Mouse (Mus musculus) mouse trophoblast stem cell (cell line): ENCODE data around the gene Dclk1.

Source experiments
- in situ Hi-C, 2 experiments: fragments of 300-500 bp; cut with MseI, MboI; formaldehyde crosslinking; loops; 2 replicates in 1 of 2; 3 replicates in 1 of 2; pipeline ENCODE4 v1.15.1; 2025

Dclk1 gene

DNA sequence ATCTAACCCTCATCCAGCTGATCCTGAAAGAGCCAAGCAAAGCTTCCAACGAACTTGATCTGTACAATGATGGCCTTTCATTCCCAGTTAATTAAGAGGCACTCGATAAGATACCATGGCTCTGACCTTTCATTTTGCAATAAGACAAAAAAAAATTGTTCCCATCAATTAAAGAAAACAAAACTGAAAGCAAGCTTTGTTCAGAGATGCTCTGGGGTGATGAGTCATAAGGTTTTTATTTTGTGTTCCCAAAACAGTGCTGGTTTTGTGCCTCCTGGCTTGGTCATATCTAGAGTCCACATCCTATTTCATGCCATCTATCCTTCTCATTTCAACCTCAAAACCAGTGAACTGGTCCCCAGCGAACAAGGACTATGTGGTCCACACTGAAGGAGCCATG, 91.3 kb downstream of the Dclk1 start:
- in situ Hi-C loops: no loop called here

DNA sequence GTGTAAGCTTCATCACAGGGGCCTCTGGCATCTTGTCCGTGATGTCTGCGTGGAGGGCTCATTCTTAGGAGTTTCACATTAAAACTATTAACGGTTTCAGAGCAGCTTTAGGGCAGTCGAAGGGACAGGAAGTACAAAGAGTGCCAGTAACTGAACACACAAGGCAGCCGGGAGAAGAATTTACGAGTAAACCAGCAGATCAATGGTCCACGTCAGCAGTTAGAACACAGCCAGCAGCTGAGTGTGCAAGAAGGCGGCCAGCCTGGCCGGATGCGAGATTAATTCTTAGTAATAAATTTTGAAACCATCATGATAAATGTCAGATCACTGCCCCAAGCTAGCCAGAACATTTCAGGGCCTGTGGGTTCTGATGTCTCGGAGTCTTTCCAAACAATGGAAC, 94.7 kb downstream of the Dclk1 start:
- in situ Hi-C loops: no loop called here

DNA sequence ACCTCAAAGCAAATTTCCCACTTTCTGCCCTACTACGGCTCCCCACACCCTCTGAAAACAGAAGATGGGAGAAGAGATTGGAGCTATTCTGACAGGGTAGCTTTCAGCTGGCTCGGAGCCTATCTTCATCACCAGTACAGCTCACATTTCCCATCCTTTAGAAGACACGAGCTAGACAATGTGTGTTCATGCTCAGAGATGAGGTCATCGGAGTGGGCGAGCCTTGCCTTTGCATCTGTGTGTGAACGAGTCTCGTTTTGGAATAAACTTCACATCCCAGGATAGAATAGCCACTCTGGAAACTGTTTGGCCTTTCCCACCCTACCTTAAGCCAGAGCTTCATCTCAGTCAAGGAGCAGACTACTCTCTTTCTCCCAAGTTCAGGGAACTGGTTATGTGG, 95.5 kb downstream of the Dclk1 start:
- in situ Hi-C loops: no loop called here

DNA sequence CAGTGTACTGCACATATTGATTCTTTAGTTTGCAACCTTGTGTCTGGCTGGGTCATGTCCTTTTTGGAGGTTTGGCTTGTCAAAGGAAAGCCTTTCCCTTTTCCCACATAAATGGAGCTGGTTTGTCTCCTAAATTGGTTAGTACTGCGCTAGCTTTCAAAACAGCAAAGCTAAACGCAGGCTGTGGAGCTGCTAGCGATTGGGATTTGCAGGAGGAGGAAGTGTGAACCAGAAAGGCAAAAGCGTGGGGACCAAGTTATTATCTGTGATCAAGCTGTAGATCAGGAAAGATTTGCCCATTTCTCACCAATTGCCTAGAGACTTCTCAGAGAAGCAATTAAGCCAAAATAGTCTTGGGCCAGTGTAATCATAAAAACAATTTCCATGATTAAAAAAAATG, 100.3 kb downstream of the Dclk1 start:
- in situ Hi-C loops: no loop called here

DNA sequence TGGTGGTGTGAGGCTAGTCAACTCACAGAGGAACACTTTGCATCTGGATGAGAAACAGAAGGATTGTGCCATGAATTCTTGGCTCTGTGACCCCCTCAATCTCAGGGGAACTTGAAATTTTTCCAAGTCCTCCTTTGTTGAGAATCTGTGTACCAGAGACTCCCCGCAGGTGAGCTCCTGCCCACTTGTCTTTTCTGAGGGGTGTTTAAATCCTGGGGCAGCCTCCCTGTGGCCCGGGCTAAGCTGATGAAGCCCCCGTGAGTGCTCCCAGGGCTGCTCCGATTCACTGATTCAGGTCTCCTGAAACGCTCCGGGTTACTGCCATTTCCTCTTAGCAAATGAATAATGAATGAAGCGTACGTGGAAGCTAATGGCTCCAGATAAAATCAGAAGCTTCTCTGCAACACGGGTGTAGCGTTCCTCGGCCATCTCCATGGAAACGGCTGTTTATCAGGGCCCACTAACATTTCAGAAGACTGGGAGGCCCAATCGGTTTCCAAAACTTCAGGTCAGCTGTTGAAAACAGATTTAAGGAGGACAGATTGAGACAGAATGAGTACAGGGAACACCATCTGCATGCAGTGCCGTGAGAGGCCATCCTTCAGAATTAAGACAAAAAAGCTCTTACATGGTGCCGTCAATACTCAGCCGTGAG, 105.3 kb downstream of the Dclk1 start:
- in situ Hi-C loops: no loop called here

DNA sequence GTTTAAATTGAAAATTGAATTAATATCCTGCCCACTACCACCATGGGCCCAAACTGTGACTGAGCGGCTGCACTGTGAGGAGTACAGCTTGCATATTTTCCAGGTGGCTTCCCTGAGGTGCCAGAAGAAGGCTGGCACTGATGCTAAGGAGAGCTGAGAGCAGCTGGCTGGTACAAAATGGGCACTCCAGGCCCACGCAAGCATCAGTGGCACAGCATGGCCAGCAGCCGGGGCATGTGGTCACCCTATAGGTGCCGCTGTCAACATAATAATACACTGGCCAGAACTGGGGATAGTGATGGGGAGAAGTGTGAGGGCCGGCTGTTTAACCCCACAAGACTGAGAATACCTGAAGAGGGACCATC, 105.8 kb downstream of the Dclk1 start:
- in situ Hi-C loops: no loop called here

DNA sequence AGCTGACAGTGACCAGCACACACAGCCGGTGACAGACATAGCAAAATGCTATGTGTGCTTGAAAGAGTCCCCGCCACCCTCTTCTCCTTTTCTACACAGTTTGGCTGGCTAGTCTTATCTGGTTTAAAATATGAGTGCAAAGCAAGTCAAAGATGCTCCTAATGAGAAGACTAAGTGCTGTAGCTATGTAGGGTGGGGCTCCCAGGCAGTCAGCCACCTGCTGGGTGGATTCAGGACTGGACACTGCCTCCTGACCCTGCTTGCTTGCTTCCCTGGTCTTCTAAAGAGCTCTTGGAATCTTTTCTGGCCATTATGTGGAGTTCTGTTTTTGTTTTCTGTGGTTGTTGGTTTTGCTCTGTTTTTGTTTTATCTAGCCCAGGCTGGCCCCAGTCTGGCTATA, 108.0 kb downstream of the Dclk1 start:
- in situ Hi-C loops: loop anchor here (10.0 kb wide), 2 partner anchors 125 to 195 kb away; no protein-coding TSS in a partner anchor

DNA sequence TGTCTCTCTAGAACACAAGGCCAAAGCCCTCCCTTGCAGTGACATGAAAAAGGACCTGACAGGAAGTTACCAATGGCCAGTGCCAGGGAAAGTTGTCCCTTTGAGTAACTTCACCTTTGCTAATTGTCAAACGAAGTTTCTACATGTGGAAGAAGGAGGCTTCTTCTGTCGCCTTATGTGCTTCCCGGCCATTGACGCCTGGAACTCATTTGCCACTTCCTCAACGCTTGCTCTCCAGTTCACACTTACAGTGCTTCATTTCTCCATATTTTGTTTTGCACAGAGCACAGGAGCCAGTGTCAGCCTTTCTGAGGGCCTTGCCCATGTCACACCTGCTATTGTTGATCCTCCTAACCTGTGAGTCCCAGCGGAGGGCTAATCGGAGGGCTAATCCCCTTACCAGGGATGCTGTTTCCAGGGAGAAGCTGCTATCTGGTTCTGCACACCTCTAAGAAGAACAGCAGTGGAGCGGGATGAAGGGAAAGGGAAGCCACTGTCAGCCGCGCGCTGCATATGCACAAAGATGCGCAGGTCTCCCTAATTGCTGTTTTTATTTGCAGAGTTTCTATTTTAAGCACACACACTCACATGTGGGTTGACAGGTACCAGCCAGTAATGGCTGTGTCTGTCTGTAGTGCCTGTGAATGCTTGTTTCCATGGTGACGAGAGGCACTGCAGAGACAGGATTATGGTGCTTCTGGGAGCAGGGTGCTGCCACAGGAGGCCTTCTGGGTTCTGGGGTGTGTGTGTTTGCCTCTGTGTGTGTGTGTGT, 109.3 kb downstream of the Dclk1 start:
- in situ Hi-C loops: loop anchor here (10.0 kb wide), 2 partner anchors 127 to 197 kb away; no protein-coding TSS in a partner anchor

DNA sequence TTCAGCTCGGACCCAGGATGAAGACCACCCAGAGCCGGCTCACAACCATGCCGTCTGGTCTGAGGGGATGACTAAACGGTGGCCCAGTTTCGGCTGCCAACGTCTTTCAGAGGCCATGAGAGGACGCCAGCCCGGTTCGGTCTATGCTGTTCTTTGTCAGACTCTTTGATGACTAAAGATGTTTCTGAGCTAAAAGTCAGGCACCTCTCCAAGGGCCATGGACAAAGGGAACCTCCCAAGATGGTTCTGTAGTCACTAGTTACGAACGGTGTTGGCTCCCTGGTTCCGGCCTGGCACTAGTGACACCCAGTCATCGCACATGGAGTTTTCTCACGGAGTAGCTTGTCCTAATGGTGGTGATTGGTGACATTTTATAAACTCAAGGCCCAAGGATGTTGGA, 110.4 kb downstream of the Dclk1 start:
- in situ Hi-C loops: loop anchor here (10.0 kb wide), 2 partner anchors 128 to 198 kb away; no protein-coding TSS in a partner anchor

DNA sequence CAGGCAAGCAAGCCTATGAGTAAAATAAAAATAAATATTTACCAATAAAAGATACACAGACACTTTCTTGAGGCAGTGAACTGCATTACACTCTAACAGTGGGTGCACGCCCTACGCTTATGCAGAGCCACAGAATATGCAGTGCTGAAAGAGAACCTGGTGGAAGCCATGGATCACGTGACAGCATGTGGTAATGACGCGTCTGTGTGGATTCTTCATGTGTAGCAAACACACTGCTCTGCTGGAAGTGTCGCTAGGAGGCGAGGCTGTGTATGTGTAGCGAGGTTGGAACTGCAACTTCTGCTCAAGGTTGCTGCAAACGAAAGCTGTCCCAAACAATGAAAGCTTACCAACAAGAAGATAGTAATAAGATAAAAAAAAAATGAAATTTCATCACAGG, 111.0 kb downstream of the Dclk1 start:
- in situ Hi-C loops: loop anchor here (10.0 kb wide), 2 partner anchors 128 to 198 kb away; no protein-coding TSS in a partner anchor

DNA sequence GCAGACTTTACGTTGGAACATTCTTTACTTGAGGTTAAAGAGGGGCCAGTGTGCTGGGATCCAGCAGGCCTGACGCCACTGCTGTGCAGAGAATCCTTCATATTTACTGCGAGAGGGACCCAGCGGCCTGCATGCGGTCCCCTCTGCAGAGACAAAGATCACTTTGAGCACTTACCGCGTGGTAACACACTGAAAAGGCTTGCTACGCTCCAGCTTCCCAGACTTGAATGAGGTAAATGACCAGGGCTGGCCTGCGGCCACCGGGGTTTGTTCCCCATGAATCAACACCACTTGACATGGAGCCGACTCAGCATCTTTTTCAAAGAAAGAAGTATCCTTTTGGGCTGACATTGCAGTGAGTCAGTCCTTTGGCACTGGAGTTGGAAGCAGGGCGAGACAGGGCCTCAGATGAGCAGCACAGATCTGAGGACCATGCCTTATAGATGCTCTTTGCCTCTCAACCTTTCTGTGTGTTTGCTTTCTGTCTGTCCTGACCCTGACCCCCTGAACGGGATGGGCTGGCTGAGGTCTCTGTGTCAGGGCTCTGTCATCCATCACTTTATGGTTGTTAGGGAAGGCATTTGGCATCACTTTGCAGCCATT, 111.8 kb downstream of the Dclk1 start:
- in situ Hi-C loops: loop anchor here (10.0 kb wide), 2 partner anchors 129 to 199 kb away; no protein-coding TSS in a partner anchor

DNA sequence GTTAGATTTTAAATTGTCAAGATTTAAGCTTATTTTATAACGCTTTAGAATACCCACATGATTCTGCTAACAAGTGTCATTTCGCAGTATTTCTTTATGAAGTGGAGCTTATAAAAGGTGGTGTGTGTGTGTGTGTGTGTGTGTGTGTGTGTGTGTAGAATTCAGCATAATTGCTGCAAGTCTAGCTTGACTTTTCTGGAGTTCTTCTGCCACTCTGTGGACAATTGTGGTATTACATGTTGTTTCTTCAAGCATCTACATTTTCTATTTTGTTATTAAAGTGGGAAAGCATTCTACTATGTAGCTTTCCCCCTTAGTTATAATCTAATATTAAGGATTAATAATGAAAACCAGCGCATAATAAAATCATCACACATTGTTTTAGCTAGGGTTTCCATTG, 112.6 kb downstream of the Dclk1 start:
- in situ Hi-C loops: loop anchor here (5.0 to 10.0 kb wide), 3 partner anchors 130 to 202 kb away; no protein-coding TSS in a partner anchor

DNA sequence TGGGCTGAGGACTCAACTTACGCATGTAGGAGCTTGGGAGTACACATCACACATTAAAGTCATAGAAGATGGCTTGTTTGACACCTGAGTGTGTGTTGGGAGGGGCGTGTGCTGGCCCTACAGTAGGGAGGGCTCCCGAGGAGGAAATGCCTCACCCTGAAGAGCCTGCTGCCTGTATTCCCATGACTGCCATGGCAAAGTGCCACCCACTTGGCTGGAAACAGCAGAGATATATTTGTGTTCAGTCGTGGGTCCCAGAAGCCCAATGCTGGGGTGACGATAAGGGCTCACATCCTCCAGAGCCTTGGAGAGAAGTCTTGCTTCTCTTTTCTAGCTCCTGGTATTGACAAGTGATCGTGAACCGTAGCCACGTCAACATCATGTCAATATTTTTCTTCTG, 116.3 kb downstream of the Dclk1 start:
- in situ Hi-C loops: loop anchor here (5.0 to 10.0 kb wide), 3 partner anchors 134 to 206 kb away; no protein-coding TSS in a partner anchor

DNA sequence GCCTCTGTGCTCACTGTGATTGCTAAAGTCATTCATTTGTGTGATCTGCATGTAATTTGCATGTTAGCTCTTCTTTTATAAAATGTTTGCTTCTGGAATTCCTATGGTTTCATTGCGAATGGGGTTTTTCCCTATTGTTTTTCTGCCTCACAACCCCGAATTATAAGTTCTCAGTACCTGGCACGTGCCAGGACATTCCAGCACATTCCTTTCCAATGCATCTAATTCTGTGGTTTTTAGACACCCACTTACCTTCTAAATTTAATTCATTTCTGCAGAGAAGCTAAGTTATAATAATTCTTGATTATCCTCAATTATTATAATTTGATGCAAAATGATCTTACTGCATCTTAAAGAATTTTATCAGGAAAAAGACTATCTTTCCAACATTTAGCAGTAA, 118.7 kb downstream of the Dclk1 start:
- in situ Hi-C loops: no loop called here

DNA sequence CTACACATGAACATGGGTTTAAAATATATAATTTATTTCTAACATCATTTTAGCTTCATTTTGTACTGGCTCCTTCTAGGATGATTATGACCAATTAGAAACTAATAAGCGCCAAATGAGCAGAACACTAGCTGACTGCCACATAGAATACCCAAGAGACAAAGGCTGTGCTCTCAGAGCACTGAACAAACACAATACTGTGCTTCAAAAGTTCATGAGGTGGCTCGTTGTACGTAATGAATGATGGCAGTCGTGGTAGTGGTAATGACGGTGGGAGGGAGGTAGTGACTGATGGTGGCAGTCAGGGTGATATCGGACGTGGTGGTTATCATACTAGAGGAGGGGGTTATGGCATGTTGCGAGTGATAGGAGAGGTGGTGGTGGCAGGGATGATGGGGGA, 125.0 kb downstream of the Dclk1 start:
- in situ Hi-C loops: no loop called here

DNA sequence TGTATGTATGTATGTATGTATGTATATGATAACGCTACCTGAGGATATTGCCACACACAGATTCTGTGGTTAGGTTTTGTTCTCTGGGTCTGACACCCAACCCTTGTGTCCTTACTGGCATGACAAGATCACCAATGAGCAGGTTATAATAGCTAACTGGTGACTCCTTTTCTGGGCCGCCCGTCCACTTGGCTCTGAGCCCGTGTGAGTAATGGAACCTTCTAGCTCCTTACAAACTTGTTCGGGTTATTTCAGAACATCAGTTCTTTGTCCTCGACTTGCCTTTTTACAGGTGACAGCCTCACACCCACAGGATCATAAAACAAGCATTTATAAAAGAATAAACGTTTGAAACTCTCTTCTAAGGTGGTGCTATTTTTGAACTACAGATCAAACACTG, 127.0 kb downstream of the Dclk1 start:
- in situ Hi-C loops: no loop called here

DNA sequence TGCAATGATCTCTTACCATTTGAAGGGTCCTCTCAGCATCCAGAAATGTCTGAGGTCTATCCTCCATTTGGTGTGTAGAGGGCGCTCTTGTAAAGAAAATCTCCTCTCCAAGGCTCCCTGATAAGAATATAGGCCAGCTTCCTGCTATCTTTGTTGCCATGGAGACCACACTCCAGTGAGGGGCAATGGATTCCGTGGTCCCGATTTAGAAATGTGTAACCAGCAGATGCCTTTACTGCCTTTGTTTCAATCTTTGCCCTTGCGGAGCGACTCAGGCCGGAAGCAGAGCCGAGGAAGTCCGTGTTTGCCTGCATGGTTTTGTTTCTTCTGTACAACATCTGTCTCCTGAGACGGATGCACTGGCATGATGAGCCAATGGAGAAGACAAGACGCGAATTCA, 131.5 kb downstream of the Dclk1 start:
- in situ Hi-C loops: no loop called here

DNA sequence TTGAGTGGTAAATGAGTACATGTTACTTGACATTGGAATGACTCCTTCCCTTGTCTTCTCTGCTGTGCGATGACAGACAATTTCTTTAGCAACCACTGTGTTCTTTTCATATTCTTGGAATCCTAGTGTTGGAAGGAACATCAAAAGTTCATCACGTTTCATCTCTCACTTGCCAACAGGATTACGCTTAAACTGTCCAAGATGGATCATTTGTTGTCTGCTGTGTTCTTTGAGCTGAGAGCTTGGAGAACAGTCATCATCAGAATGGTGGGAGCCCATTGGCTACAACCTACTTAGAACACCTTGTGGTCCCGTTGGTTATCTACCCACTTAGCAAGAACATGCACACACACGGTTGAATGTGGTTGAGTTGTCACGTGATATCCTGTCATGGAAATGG, 136.4 kb downstream of the Dclk1 start:
- in situ Hi-C loops: no loop called here

DNA sequence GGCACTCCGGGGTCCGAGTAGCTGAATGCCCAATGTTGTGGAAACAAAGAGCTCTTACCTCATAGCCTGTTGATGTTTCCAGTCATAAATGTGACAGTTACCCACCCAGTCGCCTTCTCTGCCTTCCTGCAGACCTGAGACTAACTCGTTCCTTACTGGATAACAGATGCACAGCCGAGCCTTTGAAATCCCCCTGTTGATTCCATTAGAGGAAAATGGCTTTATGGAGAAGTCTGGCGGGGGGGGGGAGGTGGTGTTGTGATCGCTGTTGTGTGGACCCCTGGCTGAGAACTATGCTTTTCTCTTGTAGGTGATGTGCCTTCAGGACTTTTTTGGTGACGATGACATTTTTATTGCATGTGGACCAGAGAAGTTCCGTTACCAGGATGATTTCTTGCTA, 138.3 kb downstream of the Dclk1 start:
- in situ Hi-C loops: no loop called here

DNA sequence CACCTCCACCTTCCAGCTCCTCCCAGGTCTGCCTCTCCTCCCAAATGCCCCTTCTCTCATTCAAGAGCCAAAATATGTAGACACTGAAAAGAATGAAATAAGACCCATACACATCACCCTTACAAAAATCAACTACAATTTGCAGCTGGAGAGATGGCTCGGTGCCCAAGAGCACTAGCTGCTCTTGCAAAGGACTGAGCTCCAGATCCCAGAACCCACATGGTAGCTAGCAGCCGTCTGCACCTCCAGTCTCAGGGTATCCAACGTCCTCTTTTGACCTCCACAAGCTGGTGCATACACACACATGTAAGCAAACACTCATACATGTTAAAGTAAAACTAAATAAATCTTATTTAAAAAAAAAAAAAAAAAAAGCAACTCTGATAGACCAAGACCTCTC, 150.4 kb downstream of the Dclk1 start:
- in situ Hi-C loops: no loop called here

DNA sequence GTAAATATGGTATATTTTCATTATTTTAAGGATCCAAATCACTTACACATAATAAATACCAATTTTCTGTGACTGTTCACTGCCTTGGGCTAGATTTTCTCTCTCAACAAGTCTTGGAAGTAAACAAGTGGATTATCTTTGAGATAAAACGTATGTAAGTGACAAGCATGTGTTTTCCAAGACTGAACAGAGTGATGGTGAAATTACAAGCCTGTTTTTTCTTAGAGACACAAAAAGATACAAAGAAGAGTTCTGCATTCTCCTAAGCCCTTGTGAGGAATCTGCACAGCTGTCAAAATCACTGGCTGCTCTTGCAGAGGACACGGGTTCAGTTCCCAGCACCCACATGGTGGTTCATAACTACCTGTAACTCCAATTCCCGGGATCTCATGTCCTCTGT, 151.4 kb downstream of the Dclk1 start:
- in situ Hi-C loops: no loop called here

DNA sequence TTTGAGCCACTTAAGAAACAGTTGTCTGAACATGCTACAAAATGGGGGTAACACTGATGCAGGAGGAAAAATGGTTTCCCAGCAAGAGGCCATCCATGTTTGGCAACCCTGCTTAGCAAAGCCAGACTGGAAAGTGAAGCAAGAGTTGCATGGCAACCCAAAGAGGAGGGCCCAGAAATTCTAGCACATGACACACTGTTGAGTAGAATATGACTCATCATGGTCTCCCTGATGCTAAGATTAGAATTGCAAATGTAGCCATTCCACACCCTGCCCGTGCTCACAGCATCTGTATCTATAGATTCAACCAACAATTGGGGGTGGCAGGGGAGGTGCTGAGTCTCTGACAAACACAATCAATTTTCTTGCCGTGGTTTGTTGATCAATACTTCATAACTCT, 154.6 kb downstream of the Dclk1 start:
- in situ Hi-C loops: no loop called here
